Mouse (Mus musculus): ENCODE measurements around the gene Chrm3. TPM values are rescaled to one million over a fixed set of nuclear protein-coding genes. Genes with fewer than 3 reads are reported as not detected.
A peak's percentile ranks its signal among the peaks of the same experiment; 100 is the strongest.

The Chrm3 gene
- polyA plus RNA-seq, 1 experiment from 2014 or later: 0.68 TPM

DNA sequence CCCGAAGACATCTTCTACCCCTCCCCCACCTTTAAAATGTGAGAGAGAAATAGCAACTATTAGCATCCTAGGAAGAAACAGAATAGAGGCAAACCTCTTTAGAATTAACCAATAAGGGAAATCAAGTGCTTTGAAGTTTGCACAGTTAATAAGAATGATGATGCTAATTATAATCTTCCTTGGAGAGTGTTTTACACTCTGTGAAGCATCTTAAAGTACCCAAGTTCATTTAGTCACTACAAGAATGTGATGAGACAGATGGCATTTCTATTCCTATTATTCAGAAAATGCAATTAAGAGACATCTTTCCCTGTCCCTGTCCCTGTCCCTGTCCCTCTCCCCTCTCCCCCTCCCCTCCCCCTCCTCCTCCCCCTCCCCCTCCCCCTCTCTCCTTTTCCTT, 382.9 kb downstream of the Chrm3 start:
- Histone ChIP-seq H3K4me2 (ENCODE audit: low read depth, low read length) (no peak overlapping the region), H3K4me3 (ENCODE audit: low read depth, low read length) (no peak overlapping the region), H3K36me3 (ENCODE audit: control insufficient read depth, insufficient read depth, low read length) (no peaks in the 10 kb centered on the region), H3K9me3 (ENCODE audit: control insufficient read depth, low read length) (no peaks in the 10 kb centered on the region), H3K27me3 (replicated peaks; ENCODE audit: control insufficient read depth, insufficient read depth, low read length) (no peaks in the 10 kb centered on the region), H3K9ac (ENCODE audit: low read depth, low read length) (no peak overlapping the region), H3K27ac (replicated peaks; ENCODE audit: low read depth, low read length) (no peak overlapping the region), H3K4me1 (ENCODE audit: control insufficient read depth, insufficient read depth, low read length) (no peaks in the 10 kb centered on the region)
- DNase-seq (ENCODE audit: low spot score) (no peak), ATAC-seq (ENCODE audit: low read depth) (no peak)
- 83% methylated on average over 1 of the region's 1 CpGs for WGBS

DNA sequence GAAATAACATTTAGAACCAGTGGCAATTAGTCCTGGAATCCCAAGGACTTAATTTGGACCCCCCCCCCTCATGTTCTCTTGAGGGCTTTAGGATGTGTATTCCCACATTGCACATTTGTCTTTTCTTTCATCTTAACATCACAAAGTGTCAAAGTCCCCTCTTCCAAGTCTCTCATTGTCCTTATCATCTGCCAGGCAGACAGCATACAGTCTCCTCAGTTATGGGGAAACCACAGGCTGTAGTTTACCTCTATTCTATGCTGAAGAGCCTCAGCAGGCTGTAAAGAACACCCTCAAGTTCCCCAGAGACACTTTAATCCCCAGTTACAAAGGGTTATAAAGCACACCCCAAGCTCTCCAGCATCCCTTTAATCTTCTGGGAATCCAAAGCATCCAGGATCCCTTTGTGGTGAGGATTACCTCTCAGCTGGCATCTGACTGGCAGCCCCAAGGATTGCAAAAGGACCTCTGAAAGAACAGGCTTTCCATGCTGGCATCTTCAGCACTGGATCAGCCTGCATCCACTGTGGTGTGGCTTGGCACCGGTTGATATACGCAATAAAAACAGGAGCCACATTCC, 386.8 kb downstream of the Chrm3 start:
- H3K9ac ChIP-seq (ENCODE audit: low read depth, low read length): no peak overlapping the region
- no peak overlapping the region for H3K27ac ChIP-seq (replicated peaks; ENCODE audit: low read depth, low read length)
- H3K27me3 ChIP-seq (replicated peaks; ENCODE audit: control insufficient read depth, insufficient read depth, low read length): no peaks in the 10 kb centered on the region
- ATAC-seq (ENCODE audit: low read depth) (peak; percentile 72; the same call in 1 of the 2 replicates), DNase-seq (ENCODE audit: low spot score) (peak; percentile 63)
- no peaks in the 10 kb centered on the region for H3K4me1 ChIP-seq (ENCODE audit: control insufficient read depth, insufficient read depth, low read length)
- no peak overlapping the region for H3K4me3 ChIP-seq (ENCODE audit: low read depth, low read length)
- 43% methylated on average over 2 of the region's 2 CpGs for WGBS
- no peaks in the 10 kb centered on the region for H3K36me3 ChIP-seq (ENCODE audit: control insufficient read depth, insufficient read depth, low read length)
- no peaks in the 10 kb centered on the region for H3K9me3 ChIP-seq (ENCODE audit: control insufficient read depth, low read length)
- H3K4me2 ChIP-seq (ENCODE audit: low read depth, low read length): no peak overlapping the region

DNA sequence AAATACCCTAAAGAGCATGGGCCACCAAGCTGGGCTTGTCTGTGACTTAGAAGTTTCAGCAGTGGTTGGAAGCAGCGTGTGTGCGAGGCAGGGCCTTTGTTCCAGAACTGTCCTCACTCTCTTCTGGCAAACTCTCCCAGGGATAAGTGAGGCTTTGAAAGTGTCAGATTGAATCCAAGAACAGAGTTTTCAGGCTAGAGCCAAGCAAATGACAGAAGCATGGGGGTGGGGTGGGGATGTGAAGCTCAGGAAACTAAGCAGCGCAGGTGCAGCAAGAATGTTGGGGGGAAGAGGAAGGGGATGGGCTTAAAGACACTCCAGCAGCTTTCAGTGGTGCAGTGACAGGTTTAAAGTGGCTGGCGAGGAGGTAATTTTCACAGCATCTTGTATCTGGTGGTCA, 388.8 kb downstream of the Chrm3 start:
- no peak overlapping the region for H3K9ac ChIP-seq (ENCODE audit: low read depth, low read length)
- no peak overlapping the region for H3K4me3 ChIP-seq (ENCODE audit: low read depth, low read length)
- no peaks in the 10 kb centered on the region for H3K36me3 ChIP-seq (ENCODE audit: control insufficient read depth, insufficient read depth, low read length)
- no peaks in the 10 kb centered on the region for H3K9me3 ChIP-seq (ENCODE audit: control insufficient read depth, low read length)
- ATAC-seq (ENCODE audit: low read depth) (no peak), DNase-seq (ENCODE audit: low spot score) (no peak)
- H3K4me2 ChIP-seq (ENCODE audit: low read depth, low read length): no peak overlapping the region
- 56% methylated on average over 4 of the region's 4 CpGs for WGBS
- H3K4me1 ChIP-seq (ENCODE audit: control insufficient read depth, insufficient read depth, low read length): no peaks in the 10 kb centered on the region
- H3K27ac ChIP-seq (replicated peaks; ENCODE audit: low read depth, low read length): no peak overlapping the region
- H3K27me3 ChIP-seq (replicated peaks; ENCODE audit: control insufficient read depth, insufficient read depth, low read length): no peaks in the 10 kb centered on the region

DNA sequence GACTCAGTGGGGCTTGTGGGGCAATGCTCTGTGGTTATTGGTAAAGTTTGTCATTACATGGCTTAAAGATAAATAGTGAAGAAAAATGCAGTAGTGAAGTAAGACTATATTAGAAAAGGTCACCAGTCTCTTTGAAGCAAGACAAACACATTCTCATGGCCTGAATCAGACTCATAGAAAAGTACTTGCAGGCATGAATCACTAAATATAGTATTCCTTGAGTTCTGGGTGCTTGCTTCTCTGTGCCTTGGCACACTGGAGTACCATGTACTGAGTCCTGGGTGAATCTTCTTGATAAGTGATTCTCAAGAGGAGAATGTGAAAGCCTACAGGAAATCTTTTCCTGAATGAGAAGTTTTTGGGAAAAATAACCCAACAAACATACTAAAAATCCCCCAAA, 408.0 kb downstream of the Chrm3 start:
- Histone ChIP-seq H3K4me3 (ENCODE audit: low read depth, low read length) (no peak overlapping the region), H3K36me3 (ENCODE audit: control insufficient read depth, insufficient read depth, low read length) (no peaks in the 10 kb centered on the region), H3K9me3 (ENCODE audit: control insufficient read depth, low read length) (no peaks in the 10 kb centered on the region), H3K9ac (ENCODE audit: low read depth, low read length) (no peak overlapping the region), H3K27me3 (replicated peaks; ENCODE audit: control insufficient read depth, insufficient read depth, low read length) (no peaks in the 10 kb centered on the region), H3K27ac (replicated peaks; ENCODE audit: low read depth, low read length) (no peak overlapping the region), H3K4me1 (ENCODE audit: control insufficient read depth, insufficient read depth, low read length) (no peaks in the 10 kb centered on the region), H3K4me2 (ENCODE audit: low read depth, low read length) (no peak overlapping the region)
- DNase-seq (ENCODE audit: low spot score) (no peak), ATAC-seq (ENCODE audit: low read depth) (no peak)

DNA sequence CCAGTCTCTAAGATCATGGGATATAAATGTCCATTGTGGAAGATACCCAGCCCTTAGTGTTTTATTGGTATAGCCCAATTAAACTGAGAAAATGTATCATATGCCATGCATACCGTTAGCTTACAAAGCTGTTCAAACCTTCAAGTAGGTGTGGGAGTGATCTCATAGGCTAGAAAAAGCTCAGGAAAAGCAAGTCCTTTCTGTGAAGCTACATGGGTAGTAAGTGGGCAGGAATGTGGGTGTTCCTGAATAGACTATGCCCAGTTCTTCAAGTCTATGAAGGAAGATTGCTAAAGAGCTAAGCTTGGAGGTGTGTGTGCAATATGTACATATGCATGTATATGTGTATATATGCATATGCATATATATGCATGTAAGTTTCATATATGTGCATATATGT, 409.3 kb downstream of the Chrm3 start:
- no peaks in the 10 kb centered on the region for H3K27me3 ChIP-seq (replicated peaks; ENCODE audit: control insufficient read depth, insufficient read depth, low read length)
- H3K9me3 ChIP-seq (ENCODE audit: control insufficient read depth, low read length): no peaks in the 10 kb centered on the region
- ATAC-seq (ENCODE audit: low read depth): no peak
- H3K27ac ChIP-seq (replicated peaks; ENCODE audit: low read depth, low read length): no peak overlapping the region
- no peaks in the 10 kb centered on the region for H3K4me1 ChIP-seq (ENCODE audit: control insufficient read depth, insufficient read depth, low read length)
- no peak overlapping the region for H3K4me3 ChIP-seq (ENCODE audit: low read depth, low read length)
- H3K36me3 ChIP-seq (ENCODE audit: control insufficient read depth, insufficient read depth, low read length): no peaks in the 10 kb centered on the region
- no peak overlapping the region for H3K4me2 ChIP-seq (ENCODE audit: low read depth, low read length)
- 77% methylated on average over 1 of the region's 1 CpGs for WGBS
- DNase-seq (ENCODE audit: low spot score): no peak
- H3K9ac ChIP-seq (ENCODE audit: low read depth, low read length): no peak overlapping the region

DNA sequence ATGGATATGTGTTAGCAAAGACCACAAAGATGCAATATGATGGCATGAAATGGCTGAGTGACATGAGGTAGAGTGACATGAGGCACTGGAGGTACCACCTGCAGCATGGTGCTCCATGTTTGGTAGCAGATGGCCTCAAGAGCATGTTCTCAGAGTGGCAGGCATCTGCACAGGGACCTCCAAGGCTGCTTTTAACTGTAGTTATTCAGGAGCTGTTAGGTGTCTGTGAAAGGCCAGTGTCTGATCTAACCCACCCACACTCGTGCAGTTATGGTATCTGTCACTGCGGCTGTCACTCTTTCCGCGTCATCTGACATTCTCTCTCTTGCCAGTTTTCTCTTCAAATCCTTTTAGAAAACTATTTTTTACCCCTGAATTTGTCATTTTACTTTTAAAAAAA, 411.6 kb downstream of the Chrm3 start:
- no peak for ATAC-seq (ENCODE audit: low read depth)
- Histone ChIP-seq H3K9ac (ENCODE audit: low read depth, low read length) (no peak overlapping the region), H3K27me3 (replicated peaks; ENCODE audit: control insufficient read depth, insufficient read depth, low read length) (no peaks in the 10 kb centered on the region), H3K4me1 (ENCODE audit: control insufficient read depth, insufficient read depth, low read length) (no peaks in the 10 kb centered on the region), H3K4me2 (ENCODE audit: low read depth, low read length) (no peak overlapping the region), H3K4me3 (ENCODE audit: low read depth, low read length) (no peak overlapping the region), H3K36me3 (ENCODE audit: control insufficient read depth, insufficient read depth, low read length) (no peaks in the 10 kb centered on the region), H3K9me3 (ENCODE audit: control insufficient read depth, low read length) (no peaks in the 10 kb centered on the region), H3K27ac (replicated peaks; ENCODE audit: low read depth, low read length) (no peak overlapping the region)
- WGBS: 88% methylated on average over 4 of the region's 4 CpGs
- DNase-seq (ENCODE audit: low spot score): no peak

DNA sequence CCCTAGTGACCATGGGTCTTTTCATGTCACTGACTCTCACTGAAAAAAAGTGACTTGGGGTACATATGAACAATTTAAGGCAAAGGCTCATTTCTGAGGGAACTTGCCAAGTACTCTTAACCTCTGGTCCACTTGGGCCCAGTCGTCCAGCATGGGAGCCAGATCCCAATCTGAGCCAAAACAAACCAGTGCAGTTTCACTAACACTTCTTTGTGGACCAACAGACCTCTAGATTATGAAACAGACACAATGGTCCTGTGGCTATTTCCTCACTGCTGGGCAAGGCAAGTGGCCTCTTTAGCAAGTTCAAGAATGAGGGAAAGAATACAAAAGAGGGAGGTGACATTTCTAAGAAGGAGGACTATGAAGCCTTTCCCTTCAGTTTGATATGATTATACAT, 420.5 kb downstream of the Chrm3 start:
- no peaks in the 10 kb centered on the region for H3K9me3 ChIP-seq (ENCODE audit: control insufficient read depth, low read length)
- H3K27me3 ChIP-seq (replicated peaks; ENCODE audit: control insufficient read depth, insufficient read depth, low read length): no peaks in the 10 kb centered on the region
- 78% methylated on average over 1 of the region's 1 CpGs for WGBS
- H3K4me1 ChIP-seq (ENCODE audit: control insufficient read depth, insufficient read depth, low read length): no peaks in the 10 kb centered on the region
- no peak overlapping the region for H3K9ac ChIP-seq (ENCODE audit: low read depth, low read length)
- H3K4me2 ChIP-seq (ENCODE audit: low read depth, low read length): no peak overlapping the region
- no peak for DNase-seq (ENCODE audit: low spot score)
- no peaks in the 10 kb centered on the region for H3K36me3 ChIP-seq (ENCODE audit: control insufficient read depth, insufficient read depth, low read length)
- H3K4me3 ChIP-seq (ENCODE audit: low read depth, low read length): no peak overlapping the region
- no peak overlapping the region for H3K27ac ChIP-seq (replicated peaks; ENCODE audit: low read depth, low read length)
- no peak for ATAC-seq (ENCODE audit: low read depth)

DNA sequence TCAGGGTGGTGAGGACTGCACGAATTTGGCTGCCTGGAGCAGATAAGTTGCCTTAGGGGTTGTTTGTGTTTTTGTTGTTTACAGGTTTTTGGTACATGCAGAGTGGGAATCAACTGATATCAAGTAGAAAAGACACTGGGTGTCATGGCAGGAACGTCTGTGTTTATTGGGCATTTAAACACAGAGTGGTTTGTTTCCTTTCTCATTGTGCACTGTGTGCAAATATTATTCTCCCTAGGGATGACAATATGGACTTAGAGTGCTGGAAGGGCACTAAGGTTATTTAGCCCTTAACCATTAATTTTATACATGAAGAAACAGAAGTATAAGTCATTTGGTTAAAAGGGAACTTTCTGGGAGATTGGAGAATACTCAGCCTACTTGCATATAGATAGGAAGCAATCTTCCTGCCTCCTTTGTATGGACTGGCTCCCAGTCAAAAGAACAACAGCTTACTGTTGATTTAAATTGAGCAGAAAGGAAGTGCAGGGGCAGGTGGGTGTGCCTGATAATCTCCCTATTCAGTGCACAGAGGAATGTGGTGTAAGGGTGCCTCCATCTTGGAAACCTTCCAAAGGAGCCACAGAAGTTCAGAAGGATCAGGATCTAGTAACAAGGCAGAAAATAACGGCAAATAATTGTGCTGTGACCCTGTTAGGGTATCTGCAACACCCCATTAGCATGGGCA, 421.7 kb downstream of the Chrm3 start:
- Histone ChIP-seq H3K9me3 (ENCODE audit: control insufficient read depth, low read length) (no peaks in the 10 kb centered on the region), H3K9ac (ENCODE audit: low read depth, low read length) (no peak overlapping the region), H3K4me2 (ENCODE audit: low read depth, low read length) (no peak overlapping the region), H3K36me3 (ENCODE audit: control insufficient read depth, insufficient read depth, low read length) (no peaks in the 10 kb centered on the region), H3K4me1 (ENCODE audit: control insufficient read depth, insufficient read depth, low read length) (no peaks in the 10 kb centered on the region), H3K27ac (replicated peaks; ENCODE audit: low read depth, low read length) (no peak overlapping the region), H3K27me3 (replicated peaks; ENCODE audit: control insufficient read depth, insufficient read depth, low read length) (no peaks in the 10 kb centered on the region), H3K4me3 (ENCODE audit: low read depth, low read length) (no peak overlapping the region)
- peak; percentile 46 for DNase-seq (ENCODE audit: low spot score)
- 64% methylated on average over 3 of the region's 3 CpGs for WGBS
- peak; percentile 33; the same call in 1 of the 2 replicates for ATAC-seq (ENCODE audit: low read depth)

DNA sequence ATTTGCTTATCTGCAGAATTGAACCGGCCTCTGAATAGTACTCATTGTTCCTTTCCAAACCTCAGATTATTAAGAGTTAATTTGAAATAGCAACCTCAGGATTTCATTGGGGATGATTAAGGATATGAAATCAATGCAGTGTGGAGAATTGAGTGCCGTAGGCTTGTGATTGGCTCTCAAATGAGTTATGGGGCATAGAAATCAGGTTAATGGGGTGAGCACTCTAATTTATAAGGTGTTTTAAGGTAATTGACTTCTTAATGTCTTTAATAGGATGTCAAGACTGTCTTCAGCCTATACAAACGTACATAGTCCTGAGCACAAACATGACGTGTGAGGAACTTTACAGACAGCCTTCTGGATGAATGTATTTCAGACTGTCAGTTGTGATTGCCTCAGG, 427.9 kb downstream of the Chrm3 start:
- no peaks in the 10 kb centered on the region for H3K9me3 ChIP-seq (ENCODE audit: control insufficient read depth, low read length)
- no peaks in the 10 kb centered on the region for H3K36me3 ChIP-seq (ENCODE audit: control insufficient read depth, insufficient read depth, low read length)
- no peak overlapping the region for H3K4me2 ChIP-seq (ENCODE audit: low read depth, low read length)
- H3K9ac ChIP-seq (ENCODE audit: low read depth, low read length): no peak overlapping the region
- DNase-seq (ENCODE audit: low spot score) (no peak), ATAC-seq (ENCODE audit: low read depth) (no peak)
- no peak overlapping the region for H3K27ac ChIP-seq (replicated peaks; ENCODE audit: low read depth, low read length)
- no peak overlapping the region for H3K4me3 ChIP-seq (ENCODE audit: low read depth, low read length)
- H3K4me1 ChIP-seq (ENCODE audit: control insufficient read depth, insufficient read depth, low read length): no peaks in the 10 kb centered on the region
- WGBS: 54% methylated on average over 4 of the region's 4 CpGs
- H3K27me3 ChIP-seq (replicated peaks; ENCODE audit: control insufficient read depth, insufficient read depth, low read length): no peaks in the 10 kb centered on the region
